Comparison of ENCODE assay signal across 25 mouse cellular contexts in genomic region chr2:122452426-122452825, GRCm38 (mm10). TPM values are rescaled to one million over a fixed set of nuclear protein-coding genes. Genes with fewer than 3 reads are reported as not detected.
DNase-seq lines count a peak whose midpoint lies in the region; ATAC-seq and TF ChIP-seq lines count a peak whose summit lies in the region.
"Had no signal": no experiment of that assay in that cellular context is flagged by ENCODE, and none has a peak within 500 bp of the region (broad histone marks: within the 10 kb centered on the region; RNA-seq: fewer than 3 reads in every experiment).

No protein-coding gene starts in this region.

- no peaks in the 10 kb centered on the region for H3K79me2 ChIP-seq in liver, adult 2 months (ENCODE audit: control insufficient read depth, insufficient read depth, low read length)

- no peak for TF ChIP-seq CTCF in gastrocnemius, adult 2 months (IDR thresholded peaks at IDR 0.05)
- TF ChIP-seq CTCF in liver, adult 2 months (IDR thresholded peaks at IDR 0.05; ENCODE audit: low read depth, low read length): no peak

- no peaks in the 10 kb centered on the region for H3K36me3 ChIP-seq in heart, embryonic 12.5 days
- no peaks in the 10 kb centered on the region for H3K36me3 ChIP-seq in liver, adult 2 months (ENCODE audit: control insufficient read depth, insufficient read depth, low read length)
- no peaks in the 10 kb centered on the region for H3K36me3 ChIP-seq in liver, embryonic 12.5 days
- H3K36me3 ChIP-seq: embryonic facial prominence, embryonic 12.5 days; forebrain, embryonic 15.5 days; G1E; heart, embryonic 15.5 days; hindbrain, embryonic 13.5 days had no signal

- WGBS in heart, embryonic 12.5 days: 44% methylated on average over 2 of the region's 2 CpGs
- 54% methylated on average over 2 of the region's 2 CpGs for WGBS in liver, adult 2 months
- WGBS in liver, embryonic 12.5 days (ENCODE audit: insufficient replicate concordance): 32% methylated on average over 2 of the region's 2 CpGs

- peak overlapping the region; percentile 66 for H3K27ac ChIP-seq in gastrocnemius, adult 2 months
- H3K27ac ChIP-seq in heart, embryonic 12.5 days (ENCODE audit: poor library complexity, severe bottlenecking): no peak overlapping the region
- no peak overlapping the region for H3K27ac ChIP-seq in liver, adult 2 months (replicated peaks; ENCODE audit: insufficient read depth, low read depth, low read length)
- H3K27ac ChIP-seq in liver, embryonic 12.5 days: no peak overlapping the region
- H3K27ac ChIP-seq: embryonic facial prominence, embryonic 12.5 days; forebrain, embryonic 15.5 days; heart, embryonic 15.5 days; hindbrain, embryonic 13.5 days; hindbrain, postnatal 0 days had no signal

- no peak for ATAC-seq in heart, embryonic 12.5 days (ENCODE audit: insufficient number of reproducible peaks, low FRiP score)
- no peak for ATAC-seq in liver, embryonic 12.5 days
- ATAC-seq: CD4-positive, CD25-positive, alpha-beta regulatory T cell, adult 4 months; forebrain, embryonic 15.5 days; hindbrain, postnatal 0 days had no signal

- intact Hi-C loops in gastrocnemius, adult 2 months (cut with DNase I): no loop called here

- peaks cover 3% of the 10 kb centered on the region; the same call in 1 of the 2 replicates for H3K9me3 ChIP-seq in heart, embryonic 12.5 days (replicated peaks)
- H3K9me3 ChIP-seq in liver, embryonic 12.5 days (replicated peaks): no peaks in the 10 kb centered on the region
- H3K9me3 ChIP-seq: embryonic facial prominence, embryonic 12.5 days; forebrain, embryonic 15.5 days; G1E; heart, embryonic 15.5 days; hindbrain, embryonic 13.5 days had no signal

- DNase-seq in gastrocnemius, adult 2 months: no peak
- DNase-seq in gastrocnemius, postnatal 4 days (ENCODE audit: low spot score in 2 of 2): no peak
- peak; percentile 49 for DNase-seq in heart, adult 8-10 months (ENCODE audit: low spot score)
- DNase-seq in liver, adult 2 months (ENCODE audit: extremely low read depth, low read depth, low spot score): peak; percentile 7
- DNase-seq in ovary, postnatal 14 days (ENCODE audit: low spot score): no peak
- DNase-seq: adrenal gland, adult 8-10 months; adrenal gland, postnatal 36 days; B cell, adult 2 months; cerebellum, adult 11-12 months; cerebellum, adult 9-10 months; cerebellum, postnatal 25 days; gastrocnemius, postnatal 10 days; kidney, adult 11 months had no signal

- no peak for TF ChIP-seq POLR2A in liver, adult 2 months (IDR thresholded peaks at IDR 0.05; ENCODE audit: extremely low read depth, insufficient read depth, low read length)

- no peaks in the 10 kb centered on the region for H3K27me3 ChIP-seq in heart, embryonic 12.5 days (replicated peaks)
- no peaks in the 10 kb centered on the region for H3K27me3 ChIP-seq in liver, adult 2 months (ENCODE audit: control insufficient read depth, insufficient read depth, low read length)
- H3K27me3 ChIP-seq in liver, embryonic 12.5 days (replicated peaks): no peaks in the 10 kb centered on the region
- H3K27me3 ChIP-seq: embryonic facial prominence, embryonic 12.5 days; forebrain, embryonic 15.5 days; heart, embryonic 15.5 days; hindbrain, embryonic 13.5 days had no signal

- no peak overlapping the region for H3K4me3 ChIP-seq in gastrocnemius, adult 2 months
- H3K4me3 ChIP-seq in heart, embryonic 12.5 days: no peak overlapping the region
- no peak overlapping the region for H3K4me3 ChIP-seq in liver, adult 2 months (ENCODE audit: insufficient read depth, low read depth, low read length)
- H3K4me3 ChIP-seq in liver, embryonic 12.5 days: no peak overlapping the region
- H3K4me3 ChIP-seq: embryonic facial prominence, embryonic 12.5 days; forebrain, embryonic 15.5 days; heart, embryonic 15.5 days; hindbrain, embryonic 13.5 days had no signal

- H3K4me1 ChIP-seq in heart, embryonic 12.5 days (replicated peaks): no peaks in the 10 kb centered on the region
- H3K4me1 ChIP-seq in liver, adult 2 months (ENCODE audit: control insufficient read depth, insufficient read depth, low read length): no peaks in the 10 kb centered on the region
- no peaks in the 10 kb centered on the region for H3K4me1 ChIP-seq in liver, embryonic 12.5 days
- H3K4me1 ChIP-seq: embryonic facial prominence, embryonic 12.5 days; forebrain, embryonic 15.5 days; heart, embryonic 15.5 days; hindbrain, embryonic 13.5 days had no signal

- H3K4me2 ChIP-seq in heart, embryonic 12.5 days: no peak overlapping the region
- no peak overlapping the region for H3K4me2 ChIP-seq in liver, embryonic 12.5 days
- H3K4me2 ChIP-seq: embryonic facial prominence, embryonic 12.5 days; forebrain, embryonic 15.5 days; heart, embryonic 15.5 days; hindbrain, embryonic 13.5 days had no signal

- H3K9ac ChIP-seq in heart, embryonic 12.5 days: no peak overlapping the region
- no peak overlapping the region for H3K9ac ChIP-seq in liver, adult 2 months (ENCODE audit: low read depth, low read length)
- no peak overlapping the region for H3K9ac ChIP-seq in liver, embryonic 12.5 days
- H3K9ac ChIP-seq: embryonic facial prominence, embryonic 12.5 days; forebrain, embryonic 15.5 days; heart, embryonic 15.5 days; hindbrain, embryonic 13.5 days had no signal

RNA-seq across cellular contexts. Expression of gene Slc28a2, which starts 26.1 kb away (rescaled TPM):
- total RNA-seq in gastrocnemius, adult 2 months (2021): 1 to 10 TPM; 5.6 to 9.9 TPM
- 1 to 10 TPM; 6.7 to 8.3 TPM for total RNA-seq in gastrocnemius, postnatal 4 days (2021)
- 10 to 100 TPM; 16.0 to 22.8 (median 19.8) TPM for total RNA-seq in heart, adult 8-10 months (2022)
- polyA plus RNA-seq in heart, embryonic 12.5 days (2016; fragmentation: Nextera tagmentation; extraction: Ambion mirVana): 0.19 and 0.24 TPM in 2 replicates
- 1.2 and 1.7 TPM in 2 replicates for total RNA-seq in liver, adult 2 months (2014; rRNA removed)
- polyA plus RNA-seq in liver, adult 2 months (2012; rRNA removed): 0.22 and 0.38 TPM in 2 replicates
- polyA plus RNA-seq in liver, embryonic 12.5 days (2016; fragmentation: Nextera tagmentation; extraction: Ambion mirVana): 0.31 and 0.35 TPM in 2 replicates
- polyA plus RNA-seq: forebrain, embryonic 11.5 days; forebrain, embryonic 15.5 days; hindbrain, postnatal 0 days had no signal

RNA-seq across cellular contexts. Expression of gene Gm14085, which starts 32.3 kb away (rescaled TPM):
- under 1 TPM; 0.08 to 0.20 TPM for total RNA-seq in gastrocnemius, adult 2 months (2021)
- under 1 TPM; 0.31 to 0.39 TPM for total RNA-seq in gastrocnemius, postnatal 4 days (2021)
- total RNA-seq in heart, adult 8-10 months (2022): under 1 TPM; 0.34 to 0.72 (median 0.61) TPM
- polyA plus RNA-seq in heart, embryonic 12.5 days (2016; fragmentation: Nextera tagmentation; extraction: Ambion mirVana): not detected in 2 replicates
- not detected in 2 replicates for total RNA-seq in liver, adult 2 months (2014; rRNA removed)
- polyA plus RNA-seq in liver, adult 2 months (2012; rRNA removed): not detected in 2 replicates
- not detected in 2 replicates for polyA plus RNA-seq in liver, embryonic 12.5 days (2016; fragmentation: Nextera tagmentation; extraction: Ambion mirVana)
- total RNA-seq: hematopoietic stem cell, adult 5-6 weeks; hindbrain, postnatal 0 days had no signal
- polyA plus RNA-seq: brain, embryonic 14.5 days; embryonic facial prominence, embryonic 12.5 days; forebrain, embryonic 11.5 days; forebrain, embryonic 15.5 days; heart, embryonic 15.5 days; hindbrain, embryonic 13.5 days; hindbrain, postnatal 0 days had no signal

Comparison
In these comparisons a context has a peak if more than half of its experiments do, and no peak if none do; other contexts are left out.
1. DNase-seq: peak in heart, adult 8-10 months (single experiment) and liver, adult 2 months (single experiment); none in gastrocnemius, adult 2 months (single experiment), gastrocnemius, postnatal 4 days (0 of 2) and ovary, postnatal 14 days (single experiment).